Mouse (Mus musculus) neutrophil, adult 59 days (primary cell): ENCODE data around the gene Hoxa9. TPM values are rescaled to one million over a fixed set of nuclear protein-coding genes. Genes with fewer than 3 reads are reported as not detected.

Source experiments
- total RNA-seq, 2 experiments: library from RNA; stranded (reverse); gene quantifications; 1 replicate in 1 of 2; 2 replicates in 1 of 2; pipeline ENCODE4 v1.2.4; 2023

The Hoxa9 gene
- total RNA-seq, result under 1 TPM; 0.97 to 1.00 TPM

GRCm38 (mm10) chr6:52230516-52231165 lies at the start of gene Hoxa9:
TSS of gene Hoxa9 (minus strand) at chr6:52231089.

GRCm38 (mm10) chr6:52260654-52261575 lies 30.0 kb upstream of the Hoxa9 start, which contains the start of gene Hoxa13:
TSS of gene Hoxa13 (minus strand) at chr6:52260880.

GRCm38 (mm10) chr6:52245757-52246142 lies 14.9 kb upstream of the Hoxa9 start, which contains the start of gene Hoxa11:
TSS of gene Hoxa11 (minus strand) at chr6:52245810.

GRCm38 (mm10) chr6:52240389-52241000 lies 9.6 kb upstream of the Hoxa9 start, which contains the start of gene Hoxa10:
TSS of gene Hoxa10 (minus strand) at chr6:52240854.

GRCm38 (mm10) chr6:52221337-52221992 lies 9.4 kb downstream of the Hoxa9 start, which contains the start of gene Hoxa7:
TSS of gene Hoxa7 (minus strand) at chr6:52221854.

GRCm38 (mm10) chr6:52213119-52213986 lies 17.5 kb downstream of the Hoxa9 start, which contains the start of the genes Hoxa3 and Gm28308:
TSS of gene Hoxa3 (minus strand) at chr6:52213336.
TSS of gene Gm28308 (minus strand) at chr6:52213339.

GRCm38 (mm10) chr6:52208072-52208867 lies 22.6 kb downstream of the Hoxa9 start, which contains the start of gene Hoxa6:
TSS of gene Hoxa6 (minus strand) at chr6:52208722.

GRCm38 (mm10) chr6:52204050-52204752 lies 26.7 kb downstream of the Hoxa9 start, which contains the start of gene Hoxa5:
TSS of gene Hoxa5 (minus strand) at chr6:52204587.

GRCm38 (mm10) chr6:52190906-52191810 lies 39.7 kb downstream of the Hoxa9 start, which contains the start of gene Hoxa4:
TSS of gene Hoxa4 (minus strand) at chr6:52191753.

GRCm38 (mm10) chr6:52177061-52177735 lies 53.7 kb downstream of the Hoxa9 start, which contains the start of gene 5730596B20Rik:
TSS of gene 5730596B20Rik (plus strand) at chr6:52177498.

Other genes with a start within 250 kb of the Hoxa9 start
- 100 to 1,000 TPM; 199 to 208 TPM for gene Skap2, start 218.5 kb downstream of the Hoxa9 start, total RNA-seq
- not detected for gene Hoxa1, start 72.8 kb downstream of the Hoxa9 start, total RNA-seq
- under 1 TPM in 1 of 2 experiments, not detected in 1; 0.27 TPM for gene Hoxa2, start 66.3 kb downstream of the Hoxa9 start, total RNA-seq
- gene 5730596B20Rik, start 53.6 kb downstream of the Hoxa9 start, total RNA-seq, result not detected
- under 1 TPM in 1 of 2 experiments, not detected in 1; 0.22 TPM for gene Hoxa4, start 39.3 kb downstream of the Hoxa9 start, total RNA-seq
- gene Hoxa5, start 26.5 kb downstream of the Hoxa9 start, total RNA-seq, result under 1 TPM; 0.18 to 0.20 TPM
- gene Hoxa6, start 22.4 kb downstream of the Hoxa9 start, total RNA-seq, result not detected
- gene Hoxa3, start 17.8 kb downstream of the Hoxa9 start, total RNA-seq, result not detected
- gene Gm28308, start 17.8 kb downstream of the Hoxa9 start, total RNA-seq, result not detected
- gene Hoxa7, start 9.2 kb downstream of the Hoxa9 start, total RNA-seq, result under 1 TPM; 0.38 to 0.46 TPM
- not detected for gene Hoxa10, start 9.8 kb upstream of the Hoxa9 start, total RNA-seq
- gene Hoxa11, start 14.7 kb upstream of the Hoxa9 start, total RNA-seq, result not detected
- gene Hoxa13, start 29.8 kb upstream of the Hoxa9 start, total RNA-seq, result not detected
- gene Evx1, start 82.4 kb upstream of the Hoxa9 start, total RNA-seq, result not detected